Mouse (Mus musculus): ENCODE results near the gene Dnmt3c. TPM values are rescaled to one million over a fixed set of nuclear protein-coding genes. Genes with fewer than 3 reads are reported as not detected.
"Not testable (repeated sequence)": the region's sequence is repeated elsewhere in the genome, so short reads cannot be mapped to it uniquely, and the experiment has no call there.

Dnmt3c gene
- polyA plus RNA-seq, 1 experiment: 0.10 TPM

DNA sequence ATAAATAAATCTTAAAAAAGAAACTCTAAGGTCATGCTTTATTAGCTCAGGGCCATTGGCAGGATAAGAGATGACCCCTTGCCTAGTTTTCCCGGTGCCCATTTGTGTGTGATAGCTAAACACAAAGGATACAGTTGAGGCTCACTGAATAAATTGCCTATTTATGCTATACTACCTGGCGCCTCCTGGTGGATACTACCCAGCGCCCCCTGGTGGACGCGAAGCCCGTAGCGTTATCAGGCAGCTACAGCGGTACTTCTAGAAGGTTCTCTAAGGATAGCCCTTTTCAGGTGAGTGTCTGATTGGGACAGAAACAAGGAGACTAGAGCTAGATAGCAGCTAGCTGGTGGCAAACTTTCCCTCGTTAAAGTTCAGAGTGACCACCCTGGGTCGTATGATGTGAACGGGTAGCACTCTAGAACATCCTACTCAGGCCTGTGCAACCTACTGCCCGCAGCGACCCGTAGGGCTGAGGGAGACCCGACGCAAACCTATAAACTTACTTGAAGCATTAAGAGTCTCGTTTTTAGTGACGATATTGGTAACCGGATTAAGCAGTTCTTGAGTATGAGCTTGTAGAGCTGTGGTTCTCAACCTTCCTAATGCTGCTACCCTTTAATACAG, 1.9 kb upstream of the Dnmt3c start:
- 71% methylated on average over 19 of the region's 19 CpGs for WGBS
- H3K4me3 ChIP-seq (replicated peaks; ENCODE audit: insufficient read depth, low read depth, low read length): no peak overlapping the region
- no peaks in the 10 kb centered on the region for H3K27me3 ChIP-seq (ENCODE audit: control insufficient read depth, insufficient read depth, low read length)
- no peak overlapping the region for H3K27ac ChIP-seq (ENCODE audit: insufficient read depth, low read length)
- no peak for DNase-seq
- TF ChIP-seq CTCF (IDR thresholded peaks at IDR 0.05; ENCODE audit: borderline replicate concordance, insufficient read depth, low read depth, low read length): peak; percentile 42; the same call in 1 of the 2 replicates
- TF ChIP-seq POLR2A (IDR thresholded peaks at IDR 0.05; ENCODE audit: borderline replicate concordance, insufficient read depth, low read length): no peak
- H3K4me1 ChIP-seq (ENCODE audit: control insufficient read depth, insufficient read depth, low read length): no peaks in the 10 kb centered on the region

DNA sequence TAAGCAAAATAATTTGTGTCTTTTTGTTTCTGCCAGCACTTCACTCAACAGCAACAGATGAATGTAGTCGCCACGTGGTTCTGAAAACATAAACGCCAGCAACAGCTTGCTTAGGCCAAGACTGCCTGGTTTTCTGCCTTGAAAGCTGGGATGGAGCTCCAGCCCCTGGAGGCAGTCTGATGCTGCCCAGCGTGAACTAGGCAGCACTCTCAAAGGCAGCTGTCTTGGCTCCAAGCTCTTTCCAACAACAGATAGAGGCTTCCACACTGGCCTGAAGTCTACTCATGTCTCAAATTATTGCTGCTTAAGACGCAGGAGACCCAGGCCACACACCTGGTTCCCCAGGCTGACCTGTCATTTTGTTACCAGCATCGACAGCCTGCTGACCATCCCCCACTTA, 6.9 kb downstream of the Dnmt3c start:
- no peak overlapping the region for H3K4me3 ChIP-seq (replicated peaks; ENCODE audit: insufficient read depth, low read depth, low read length)
- 16% methylated on average over 6 of the region's 6 CpGs for WGBS
- H3K4me1 ChIP-seq (ENCODE audit: control insufficient read depth, insufficient read depth, low read length): no peaks in the 10 kb centered on the region
- no peak overlapping the region for H3K27ac ChIP-seq (ENCODE audit: insufficient read depth, low read length)
- no peaks in the 10 kb centered on the region for H3K27me3 ChIP-seq (ENCODE audit: control insufficient read depth, insufficient read depth, low read length)
- no peak for TF ChIP-seq POLR2A (IDR thresholded peaks at IDR 0.05; ENCODE audit: borderline replicate concordance, insufficient read depth, low read length)
- TF ChIP-seq CTCF (IDR thresholded peaks at IDR 0.05; ENCODE audit: borderline replicate concordance, insufficient read depth, low read depth, low read length): no peak
- no peak for DNase-seq

DNA sequence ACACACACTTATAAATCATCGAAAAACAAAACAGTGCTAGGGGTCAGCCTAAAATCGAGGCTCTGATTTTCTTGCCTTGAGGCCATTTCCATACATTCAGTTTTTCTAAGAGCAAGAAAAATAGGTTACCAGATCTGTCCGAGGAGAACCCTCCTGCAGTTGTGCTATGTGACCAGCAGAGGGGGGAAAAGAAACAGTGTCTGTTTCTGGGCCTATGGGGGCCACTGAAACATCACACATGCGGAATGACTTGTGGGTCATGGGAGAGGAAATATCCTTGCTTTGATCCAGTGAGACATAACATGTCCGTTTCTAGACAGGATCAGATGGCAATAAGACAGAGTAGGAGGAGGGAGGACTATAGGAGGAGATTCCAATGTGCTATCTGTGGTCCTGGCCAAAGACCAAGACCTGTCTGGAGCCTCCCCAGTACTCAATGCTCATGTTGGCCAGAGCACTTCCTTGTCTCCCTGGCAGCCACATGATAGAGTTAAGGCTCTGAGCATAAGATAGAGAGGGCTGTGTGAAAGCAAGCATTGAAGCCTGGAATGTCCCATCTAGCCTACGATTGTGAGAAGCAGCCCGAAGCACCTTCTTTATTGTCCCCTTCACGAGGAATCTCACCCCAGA, 14.4 kb downstream of the Dnmt3c start:
- no peak overlapping the region for H3K4me3 ChIP-seq (replicated peaks; ENCODE audit: insufficient read depth, low read depth, low read length)
- TF ChIP-seq CTCF (IDR thresholded peaks at IDR 0.05; ENCODE audit: borderline replicate concordance, insufficient read depth, low read depth, low read length) (peak; percentile 67), POLR2A (IDR thresholded peaks at IDR 0.05; ENCODE audit: borderline replicate concordance, insufficient read depth, low read length) (no peak)
- peak; percentile 10 to 25 for DNase-seq
- WGBS: 43% methylated on average over 8 of the region's 8 CpGs
- H3K4me1 ChIP-seq (ENCODE audit: control insufficient read depth, insufficient read depth, low read length): peaks cover 2% of the 10 kb centered on the region; the same call in 1 of the 2 replicates
- H3K27me3 ChIP-seq (ENCODE audit: control insufficient read depth, insufficient read depth, low read length): no peaks in the 10 kb centered on the region
- H3K27ac ChIP-seq (ENCODE audit: insufficient read depth, low read length): no peak overlapping the region

DNA sequence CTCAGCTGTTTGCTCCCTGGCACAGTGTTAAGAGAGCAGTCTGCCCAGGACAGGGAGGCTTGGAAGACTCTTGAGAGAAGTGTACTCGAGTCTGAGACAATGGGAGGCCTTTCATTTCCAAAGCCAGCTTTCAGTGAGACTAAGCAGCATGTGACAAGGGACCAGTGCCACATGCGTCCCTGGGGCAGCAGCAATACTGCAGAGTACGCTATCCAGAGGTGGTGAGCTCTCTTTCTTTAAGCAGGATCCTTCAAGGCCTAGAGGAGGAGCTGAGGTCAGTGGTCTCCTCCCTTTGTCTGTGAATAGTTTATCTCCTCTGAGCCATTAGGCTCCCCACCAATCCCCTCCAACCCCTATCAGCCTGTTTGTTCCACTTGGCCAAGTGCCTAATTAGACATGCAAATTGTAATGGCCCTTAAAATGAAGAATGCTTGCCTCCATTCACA, 16.2 kb downstream of the Dnmt3c start:
- Histone ChIP-seq H3K4me1 (ENCODE audit: control insufficient read depth, insufficient read depth, low read length) (peaks cover 2% of the 10 kb centered on the region; the same call in 1 of the 2 replicates), H3K27me3 (ENCODE audit: control insufficient read depth, insufficient read depth, low read length) (no peaks in the 10 kb centered on the region), H3K27ac (ENCODE audit: insufficient read depth, low read length) (no peak overlapping the region), H3K4me3 (replicated peaks; ENCODE audit: insufficient read depth, low read depth, low read length) (no peak overlapping the region)
- peak in 1 of 2 experiments; percentile 25 for DNase-seq
- WGBS: 62% methylated on average over 3 of the region's 3 CpGs
- TF ChIP-seq CTCF (IDR thresholded peaks at IDR 0.05; ENCODE audit: borderline replicate concordance, insufficient read depth, low read depth, low read length) (no peak), POLR2A (IDR thresholded peaks at IDR 0.05; ENCODE audit: borderline replicate concordance, insufficient read depth, low read length) (no peak)

DNA sequence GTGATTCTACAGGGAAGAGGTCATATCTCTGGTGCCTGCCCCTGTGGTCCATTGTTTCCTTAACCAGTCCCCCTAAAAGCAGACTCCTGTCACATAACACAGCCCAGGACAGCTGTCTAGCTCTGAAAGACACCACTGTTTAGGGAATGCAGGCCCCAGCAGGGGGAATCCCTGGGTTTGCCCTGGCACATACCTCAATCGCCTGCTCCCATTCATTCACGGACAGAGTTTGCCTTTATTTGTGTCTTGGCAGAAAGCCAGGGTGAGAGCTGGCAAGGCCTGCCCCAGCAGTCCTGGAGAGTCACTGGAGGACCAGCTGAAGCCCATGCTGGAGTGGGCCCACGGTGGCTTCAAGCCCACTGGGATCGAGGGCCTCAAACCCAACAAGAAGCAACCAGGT, 16.8 kb downstream of the Dnmt3c start:
- H3K27ac ChIP-seq (ENCODE audit: insufficient read depth, low read length): no peak overlapping the region
- H3K4me1 ChIP-seq (ENCODE audit: control insufficient read depth, insufficient read depth, low read length): peaks cover 2% of the 10 kb centered on the region; the same call in 1 of the 2 replicates
- TF ChIP-seq POLR2A (IDR thresholded peaks at IDR 0.05; ENCODE audit: borderline replicate concordance, insufficient read depth, low read length) (no peak), CTCF (IDR thresholded peaks at IDR 0.05; ENCODE audit: borderline replicate concordance, insufficient read depth, low read depth, low read length) (no peak)
- no peak overlapping the region for H3K4me3 ChIP-seq (replicated peaks; ENCODE audit: insufficient read depth, low read depth, low read length)
- WGBS: 5% methylated on average over 4 of the region's 4 CpGs
- peak; percentile 34 to 61 for DNase-seq
- no peaks in the 10 kb centered on the region for H3K27me3 ChIP-seq (ENCODE audit: control insufficient read depth, insufficient read depth, low read length)

DNA sequence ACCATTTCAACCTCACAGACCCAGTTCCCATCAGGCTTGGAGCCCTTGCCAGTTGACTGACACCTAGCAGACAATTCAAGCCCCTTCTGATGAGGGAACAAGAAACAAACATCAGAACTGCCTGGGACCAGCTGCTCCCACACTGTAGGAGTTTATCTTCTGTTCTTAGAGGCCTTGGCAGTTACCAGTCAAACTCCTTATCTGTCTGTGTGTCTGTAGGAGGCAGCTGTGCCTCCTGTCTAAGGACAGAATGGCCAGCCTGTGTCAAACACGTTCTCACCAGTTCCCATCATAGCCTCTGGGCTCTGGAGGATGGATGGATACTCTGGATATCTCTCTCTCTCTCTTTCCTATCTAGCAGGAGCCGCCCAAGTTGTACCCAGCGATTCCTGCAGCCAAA, 21.4 kb downstream of the Dnmt3c start:
- not testable (repeated sequence) for H3K4me1 ChIP-seq (ENCODE audit: control insufficient read depth, insufficient read depth, low read length); H3K27ac ChIP-seq (ENCODE audit: insufficient read depth, low read length); DNase-seq; H3K4me3 ChIP-seq (replicated peaks; ENCODE audit: insufficient read depth, low read depth, low read length); H3K27me3 ChIP-seq (ENCODE audit: control insufficient read depth, insufficient read depth, low read length)
- WGBS: 76% methylated on average over 3 of the region's 3 CpGs

DNA sequence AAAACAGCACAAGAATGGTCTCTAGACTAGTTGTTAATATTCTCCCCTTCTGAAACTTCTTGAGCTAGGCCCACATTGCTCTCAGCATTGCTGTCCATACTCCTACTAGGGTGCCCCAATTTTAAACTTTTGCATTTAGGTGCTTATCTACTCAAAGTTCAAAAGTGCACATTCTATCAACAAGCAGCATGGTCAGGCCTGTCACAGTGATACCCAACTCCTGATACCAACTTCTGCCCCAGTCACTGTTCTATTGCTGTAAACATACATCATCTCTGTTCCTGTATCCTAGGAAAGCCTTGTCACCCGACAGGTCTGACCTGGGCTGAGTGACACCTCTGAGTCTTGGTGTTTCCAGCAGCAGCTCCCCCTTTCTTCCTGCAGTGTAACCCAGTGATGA, 26.6 kb downstream of the Dnmt3c start:
- H3K27ac ChIP-seq (ENCODE audit: insufficient read depth, low read length): no peak overlapping the region
- H3K4me3 ChIP-seq (replicated peaks; ENCODE audit: insufficient read depth, low read depth, low read length): no peak overlapping the region
- no peak for DNase-seq
- no peaks in the 10 kb centered on the region for H3K4me1 ChIP-seq (ENCODE audit: control insufficient read depth, insufficient read depth, low read length)
- 78% methylated on average over 1 of the region's 1 CpGs for WGBS
- no peaks in the 10 kb centered on the region for H3K27me3 ChIP-seq (ENCODE audit: control insufficient read depth, insufficient read depth, low read length)
- TF ChIP-seq CTCF (IDR thresholded peaks at IDR 0.05; ENCODE audit: borderline replicate concordance, insufficient read depth, low read depth, low read length) (no peak), POLR2A (IDR thresholded peaks at IDR 0.05; ENCODE audit: borderline replicate concordance, insufficient read depth, low read length) (no peak)

DNA sequence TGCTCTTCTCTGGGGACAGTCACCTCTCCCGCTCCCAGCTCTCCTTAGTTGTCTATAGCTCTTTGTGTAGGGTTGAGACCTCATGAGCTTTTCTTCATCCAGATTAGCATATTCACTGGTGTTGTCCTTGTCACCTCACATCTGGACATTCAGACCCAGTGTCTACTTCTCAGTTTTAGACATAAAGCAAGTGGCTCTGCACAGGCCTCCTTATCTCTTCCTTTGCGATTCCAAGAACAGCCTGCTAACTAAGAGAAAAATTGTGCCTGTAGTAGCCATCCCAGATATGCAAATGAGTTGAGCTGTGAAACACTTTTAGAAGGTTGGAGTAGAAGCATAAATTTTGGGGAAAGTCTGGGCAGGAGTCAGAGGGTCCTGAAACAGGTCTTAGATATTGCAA, 28.0 kb downstream of the Dnmt3c start:
- 89% methylated on average over 2 of the region's 2 CpGs for WGBS
- Histone ChIP-seq H3K4me3 (replicated peaks; ENCODE audit: insufficient read depth, low read depth, low read length) (no peak overlapping the region), H3K27ac (ENCODE audit: insufficient read depth, low read length) (no peak overlapping the region), H3K27me3 (ENCODE audit: control insufficient read depth, insufficient read depth, low read length) (no peaks in the 10 kb centered on the region), H3K4me1 (ENCODE audit: control insufficient read depth, insufficient read depth, low read length) (no peaks in the 10 kb centered on the region)
- TF ChIP-seq CTCF (IDR thresholded peaks at IDR 0.05; ENCODE audit: borderline replicate concordance, insufficient read depth, low read depth, low read length): no peak
- no peak for TF ChIP-seq POLR2A (IDR thresholded peaks at IDR 0.05; ENCODE audit: borderline replicate concordance, insufficient read depth, low read length)
- DNase-seq: no peak
